Mouse (Mus musculus): ENCODE measurements around the gene Vamp1. TPM values are rescaled to one million over a fixed set of nuclear protein-coding genes. Genes with fewer than 3 reads are reported as not detected.

The Vamp1 gene
- polyA plus RNA-seq, 1 experiment: 0.69 TPM

DNA sequence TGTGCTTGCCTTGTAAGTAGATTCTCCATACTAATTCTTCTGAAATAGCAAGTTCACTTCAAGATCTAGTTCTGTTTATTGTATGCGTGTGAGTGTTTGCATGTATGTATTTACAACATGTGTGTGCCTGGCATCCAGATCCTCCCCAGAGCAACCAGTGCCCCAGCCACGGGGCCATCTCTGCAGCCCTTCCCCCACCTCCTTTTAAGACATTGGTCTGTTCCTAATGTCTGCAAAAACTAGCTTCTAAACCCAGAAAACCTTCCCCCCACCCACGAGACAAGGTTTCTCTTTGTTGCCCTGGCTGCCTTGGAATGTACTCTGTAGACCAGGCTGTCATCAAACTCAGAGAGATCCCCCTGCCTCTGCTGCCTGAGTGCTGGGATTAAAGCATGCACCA, 7.2 kb downstream of the Vamp1 start:
- Histone ChIP-seq H3K79me3 (ENCODE audit: low read depth) (no peaks in the 10 kb centered on the region), H3K27me3 (ENCODE audit: control insufficient read depth, insufficient read depth, insufficient read length) (no peaks in the 10 kb centered on the region), H3K36me3 (ENCODE audit: control insufficient read depth, insufficient read depth) (no peaks in the 10 kb centered on the region)

DNA sequence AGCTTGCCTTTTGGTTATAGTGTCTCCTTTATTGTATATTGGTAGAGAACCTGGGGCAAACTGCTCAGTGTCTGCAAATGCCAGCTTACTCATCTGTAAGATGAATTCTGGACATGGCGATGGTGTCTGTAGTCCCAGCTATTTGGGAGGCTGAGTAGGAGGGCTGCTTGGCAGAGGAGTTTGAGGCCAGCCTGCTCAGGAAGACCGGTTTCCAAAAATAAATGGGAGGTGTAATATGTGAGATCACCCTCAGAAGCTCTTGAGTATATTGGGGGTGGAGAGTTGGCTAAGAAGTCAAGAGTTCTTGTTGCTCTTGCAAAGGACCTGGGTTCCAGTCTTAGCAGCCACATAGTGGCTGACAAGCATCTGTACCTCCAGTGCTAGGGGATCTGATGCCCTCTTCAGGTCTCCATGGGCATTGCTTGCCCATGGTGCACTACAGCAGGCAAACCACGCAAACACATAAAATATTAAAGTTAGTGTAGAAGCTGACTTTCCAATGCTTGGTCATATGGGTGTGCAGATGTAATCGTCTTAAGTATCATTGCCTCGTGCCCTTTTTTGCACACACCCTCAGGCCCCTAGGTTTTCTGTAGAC, 10.3 kb downstream of the Vamp1 start:
- H3K4me3 ChIP-seq (ENCODE audit: insufficient read depth, poor library complexity, severe bottlenecking): no peak overlapping the region
- no peaks in the 10 kb centered on the region for H3K79me2 ChIP-seq (ENCODE audit: control insufficient read depth, insufficient read depth)
- H3ac ChIP-seq (ENCODE audit: control insufficient read depth, insufficient read length, low read depth): no peak overlapping the region
- H3K27me3 ChIP-seq (ENCODE audit: control insufficient read depth, insufficient read depth, insufficient read length): no peaks in the 10 kb centered on the region
- no peaks in the 10 kb centered on the region for H3K36me3 ChIP-seq (ENCODE audit: control insufficient read depth, insufficient read depth)
- no peak for TF ChIP-seq USF1 (IDR thresholded peaks at IDR 0.05; ENCODE audit: low read depth)
- no peak for TF ChIP-seq MYOD1 (IDR thresholded peaks at IDR 0.05; ENCODE audit: control insufficient read depth, insufficient read length, low read depth)
- no peak for TF ChIP-seq CEBPB (IDR thresholded peaks at IDR 0.05; ENCODE audit: low read depth)
- no peak for TF ChIP-seq FOSL1 (IDR thresholded peaks at IDR 0.05; ENCODE audit: insufficient read depth, low read length, poor library complexity, severe bottlenecking)
- TF ChIP-seq MAX (IDR thresholded peaks at IDR 0.05): no peak
- TF ChIP-seq MYOG (IDR thresholded peaks at IDR 0.05; ENCODE audit: control insufficient read depth, extremely low read depth, insufficient read length): no peak
- TF ChIP-seq CTCF (IDR thresholded peaks at IDR 0.05; ENCODE audit: control insufficient read depth, insufficient read depth, insufficient read length): no peak
- no peaks in the 10 kb centered on the region for H3K79me3 ChIP-seq (ENCODE audit: low read depth)

More for the DNA sequence above, 7.2 kb downstream of the Vamp1 start:
- TF ChIP-seq MYOG (IDR thresholded peaks at IDR 0.05; ENCODE audit: control insufficient read depth, extremely low read depth, insufficient read length): no peak
- no peak for TF ChIP-seq FOSL1 (IDR thresholded peaks at IDR 0.05; ENCODE audit: insufficient read depth, low read length, poor library complexity, severe bottlenecking)
- no peak for TF ChIP-seq MAX (IDR thresholded peaks at IDR 0.05)
- TF ChIP-seq USF1 (IDR thresholded peaks at IDR 0.05; ENCODE audit: low read depth): no peak
- no peak for TF ChIP-seq MYOD1 (IDR thresholded peaks at IDR 0.05; ENCODE audit: control insufficient read depth, insufficient read length, low read depth)
- TF ChIP-seq CTCF (IDR thresholded peaks at IDR 0.05; ENCODE audit: control insufficient read depth, insufficient read depth, insufficient read length): no peak
- TF ChIP-seq CEBPB (IDR thresholded peaks at IDR 0.05; ENCODE audit: low read depth): no peak
- Histone ChIP-seq H3ac (ENCODE audit: control insufficient read depth, insufficient read length, low read depth) (no peak overlapping the region), H3K4me3 (ENCODE audit: insufficient read depth, poor library complexity, severe bottlenecking) (no peak overlapping the region), H3K79me2 (ENCODE audit: control insufficient read depth, insufficient read depth) (no peaks in the 10 kb centered on the region)

DNA sequence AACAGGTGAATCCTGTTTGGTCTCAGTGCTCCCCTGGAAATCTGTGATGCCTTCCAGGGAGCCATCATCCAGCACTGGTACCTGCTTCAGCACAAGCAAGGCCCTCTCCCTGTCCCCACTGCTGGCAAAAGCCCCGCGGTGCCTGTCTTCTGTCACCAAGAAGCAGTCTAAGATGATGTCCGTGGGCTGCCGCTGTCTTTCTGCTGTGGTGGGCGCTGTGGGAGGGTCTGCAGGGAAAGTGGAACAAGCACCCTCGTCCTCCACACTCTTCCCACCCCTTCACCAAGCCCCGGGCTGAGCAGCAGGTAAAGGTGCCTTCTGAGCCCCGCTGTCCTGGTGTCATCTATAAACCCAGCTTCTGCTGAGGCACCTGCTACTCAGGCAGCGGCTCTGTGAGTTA, 15.2 kb downstream of the Vamp1 start:
- TF ChIP-seq MAX (IDR thresholded peaks at IDR 0.05): no peak
- no peak for TF ChIP-seq FOSL1 (IDR thresholded peaks at IDR 0.05; ENCODE audit: insufficient read depth, low read length, poor library complexity, severe bottlenecking)
- no peak for TF ChIP-seq USF1 (IDR thresholded peaks at IDR 0.05; ENCODE audit: low read depth)
- no peak for TF ChIP-seq CEBPB (IDR thresholded peaks at IDR 0.05; ENCODE audit: low read depth)
- no peak for TF ChIP-seq CTCF (IDR thresholded peaks at IDR 0.05; ENCODE audit: control insufficient read depth, insufficient read depth, insufficient read length)
- no peak for TF ChIP-seq MYOG (IDR thresholded peaks at IDR 0.05; ENCODE audit: control insufficient read depth, extremely low read depth, insufficient read length)
- TF ChIP-seq MYOD1 (IDR thresholded peaks at IDR 0.05; ENCODE audit: control insufficient read depth, insufficient read length, low read depth): no peak

DNA sequence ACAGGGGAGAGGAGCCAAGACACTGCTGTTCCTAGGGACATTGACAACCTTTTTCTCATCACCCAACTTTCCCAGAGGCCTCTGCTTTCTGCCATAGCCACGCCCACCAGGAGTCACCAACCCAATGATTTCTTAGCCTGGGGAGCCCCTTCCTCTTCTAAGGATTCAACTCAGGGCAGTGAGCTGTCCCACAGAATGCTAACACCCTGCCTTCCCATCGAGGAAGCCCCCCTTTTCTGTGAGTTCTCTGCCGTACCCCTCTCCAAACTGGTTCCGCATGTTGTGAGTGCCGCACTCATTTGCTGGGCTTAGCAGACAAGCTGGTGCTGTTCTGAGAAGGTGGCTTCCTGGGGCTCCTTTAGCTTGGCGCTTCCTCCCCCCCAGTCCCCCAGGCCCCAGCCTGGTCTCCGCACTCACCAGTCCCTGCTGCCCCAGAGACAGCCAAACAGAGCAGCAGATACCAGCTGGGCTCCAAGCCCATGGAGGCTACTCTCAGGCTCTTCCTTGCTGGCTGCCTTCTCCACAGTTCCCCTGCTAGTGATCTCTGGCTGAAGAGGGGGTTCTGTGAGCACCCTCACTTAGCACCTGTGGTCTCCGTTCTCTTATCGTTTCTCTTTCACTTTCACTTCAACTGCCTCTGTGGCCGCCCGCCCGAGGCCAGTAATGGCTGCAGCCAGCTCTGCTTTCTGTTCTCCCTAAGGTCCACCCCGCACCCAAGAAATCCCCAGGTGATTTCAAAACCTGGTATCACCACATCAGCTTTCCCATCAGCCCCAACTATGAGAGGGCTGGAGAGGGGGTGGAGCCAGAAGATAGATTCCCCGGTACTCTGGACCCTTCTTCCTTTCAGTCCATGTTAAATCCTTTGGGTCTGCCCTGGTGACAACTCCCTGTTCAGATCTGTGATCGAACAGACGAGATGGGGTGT, 16.0 kb downstream of the Vamp1 start, which contains the start of gene Tapbpl:
Gene Tapbpl (minus strand): TSS at position 744 of the 928 bp plus-strand sequence.
- Histone ChIP-seq H3K36me3 (ENCODE audit: control insufficient read depth, insufficient read depth) (no peaks in the 10 kb centered on the region), H3K4me3 (ENCODE audit: insufficient read depth, poor library complexity, severe bottlenecking) (peak within 1 kb of the TSS; percentile 53), H3K27me3 (ENCODE audit: control insufficient read depth, insufficient read depth, insufficient read length) (no peaks in the 10 kb centered on the region), H3ac (ENCODE audit: control insufficient read depth, insufficient read length, low read depth) (peak within 1 kb of the TSS; percentile 70), H3K79me2 (ENCODE audit: control insufficient read depth, insufficient read depth) (no peaks in the 10 kb centered on the region), H3K79me3 (ENCODE audit: low read depth) (no peaks in the 10 kb centered on the region)
- TF ChIP-seq FOSL1 (IDR thresholded peaks at IDR 0.05; ENCODE audit: insufficient read depth, low read length, poor library complexity, severe bottlenecking) (no peak), MAX (IDR thresholded peaks at IDR 0.05) (no peak), MYOD1 (IDR thresholded peaks at IDR 0.05; ENCODE audit: control insufficient read depth, insufficient read length, low read depth) (no peak), CEBPB (IDR thresholded peaks at IDR 0.05; ENCODE audit: low read depth) (no peak), CTCF (IDR thresholded peaks at IDR 0.05; ENCODE audit: control insufficient read depth, insufficient read depth, insufficient read length) (no peak), MYOG (IDR thresholded peaks at IDR 0.05; ENCODE audit: control insufficient read depth, extremely low read depth, insufficient read length) (no peak), USF1 (IDR thresholded peaks at IDR 0.05; ENCODE audit: low read depth) (no peak)

More for the DNA sequence above, 15.2 kb downstream of the Vamp1 start:
- H3ac ChIP-seq (ENCODE audit: control insufficient read depth, insufficient read length, low read depth): peak overlapping the region; percentile 9
- H3K79me2 ChIP-seq (ENCODE audit: control insufficient read depth, insufficient read depth): no peaks in the 10 kb centered on the region
- H3K4me3 ChIP-seq (ENCODE audit: insufficient read depth, poor library complexity, severe bottlenecking): no peak overlapping the region
- H3K79me3 ChIP-seq (ENCODE audit: low read depth): no peaks in the 10 kb centered on the region
- no peaks in the 10 kb centered on the region for H3K36me3 ChIP-seq (ENCODE audit: control insufficient read depth, insufficient read depth)
- H3K27me3 ChIP-seq (ENCODE audit: control insufficient read depth, insufficient read depth, insufficient read length): no peaks in the 10 kb centered on the region

DNA sequence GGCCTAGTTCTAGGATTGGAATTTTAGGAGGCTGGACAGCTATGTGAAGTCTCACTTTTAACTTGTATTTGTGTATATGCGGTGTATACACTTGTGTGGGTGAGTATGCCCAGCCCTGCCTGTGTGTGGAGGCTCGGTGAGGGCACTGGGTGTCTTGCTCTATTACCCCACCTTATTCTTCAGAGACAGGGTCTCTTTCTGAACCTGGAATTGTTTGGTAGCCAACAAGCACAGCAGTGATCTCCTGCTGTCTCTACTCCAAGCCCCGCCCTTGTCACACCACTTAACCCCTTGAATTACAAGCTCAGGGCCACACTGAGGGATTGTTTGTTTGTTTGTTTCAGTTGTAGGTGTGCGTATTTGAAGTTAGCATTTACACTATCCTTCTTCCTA, 16.7 kb downstream of the Vamp1 start:
- H3K79me2 ChIP-seq (ENCODE audit: control insufficient read depth, insufficient read depth): no peaks in the 10 kb centered on the region
- H3K79me3 ChIP-seq (ENCODE audit: low read depth): no peaks in the 10 kb centered on the region
- no peaks in the 10 kb centered on the region for H3K36me3 ChIP-seq (ENCODE audit: control insufficient read depth, insufficient read depth)
- peak overlapping the region; percentile 70 for H3ac ChIP-seq (ENCODE audit: control insufficient read depth, insufficient read length, low read depth)
- H3K27me3 ChIP-seq (ENCODE audit: control insufficient read depth, insufficient read depth, insufficient read length): no peaks in the 10 kb centered on the region
- TF ChIP-seq CEBPB (IDR thresholded peaks at IDR 0.05; ENCODE audit: low read depth) (no peak), MAX (IDR thresholded peaks at IDR 0.05) (no peak), FOSL1 (IDR thresholded peaks at IDR 0.05; ENCODE audit: insufficient read depth, low read length, poor library complexity, severe bottlenecking) (no peak), USF1 (IDR thresholded peaks at IDR 0.05; ENCODE audit: low read depth) (no peak), MYOD1 (IDR thresholded peaks at IDR 0.05; ENCODE audit: control insufficient read depth, insufficient read length, low read depth) (no peak), CTCF (IDR thresholded peaks at IDR 0.05; ENCODE audit: control insufficient read depth, insufficient read depth, insufficient read length) (no peak)
- peak overlapping the region; percentile 53 for H3K4me3 ChIP-seq (ENCODE audit: insufficient read depth, poor library complexity, severe bottlenecking)
